Mouse (Mus musculus): ENCODE measurements at regions not wholly inside any gene's neighbourhood (a gene's known extent, or its start where the extent isn't known, plus 50 kb on each side); places are given as distances from the start of the nearest gene placed in this dataset.

DNA sequence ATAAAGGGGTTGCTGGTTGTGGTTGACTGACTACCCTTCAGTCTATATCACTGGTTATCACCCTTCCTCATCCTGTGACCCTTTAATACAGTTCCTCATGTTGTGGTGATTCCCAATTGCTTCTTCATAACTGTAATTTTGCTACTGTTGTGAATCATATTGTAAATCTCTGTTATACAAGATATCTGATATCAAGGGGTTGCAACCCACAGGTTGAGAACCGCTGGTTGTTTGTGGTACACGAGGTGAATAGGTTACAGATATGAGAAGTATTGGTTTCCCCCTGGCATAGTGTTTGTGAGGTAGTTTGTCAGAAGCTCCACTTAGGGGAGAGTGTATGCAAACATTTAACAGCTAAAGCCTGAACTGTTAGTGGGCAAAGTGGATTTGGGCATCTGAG, 58.9 kb upstream of the Foxn3 start:
- TF ChIP-seq POLR2A (IDR thresholded peaks at IDR 0.05; ENCODE audit: borderline replicate concordance, extremely low read depth, insufficient read depth, insufficient read length, poor library complexity, severe bottlenecking) (no peak), CTCF (IDR thresholded peaks at IDR 0.05; ENCODE audit: borderline replicate concordance, extremely low read depth, insufficient read depth, insufficient read length) (no peak)

Measured in brain, embryonic 14.5 days (tissue).